Mouse (Mus musculus): Measurements from ENCODE around the gene Casz1. TPM values are rescaled to one million over a fixed set of nuclear protein-coding genes. Genes with fewer than 3 reads are reported as not detected.

Gene Casz1
- total RNA-seq (2021) = 1 to 10 TPM; 2.4 to 5.7 TPM
- long read RNA-seq, experiment 1, partial matches to known transcripts = 0 of 1 reads
- long read RNA-seq, experiment 1, other reads (novel, unspliced or antisense) = 1 of 1 reads
- long read RNA-seq, experiment 2 = 0 reads

DNA sequence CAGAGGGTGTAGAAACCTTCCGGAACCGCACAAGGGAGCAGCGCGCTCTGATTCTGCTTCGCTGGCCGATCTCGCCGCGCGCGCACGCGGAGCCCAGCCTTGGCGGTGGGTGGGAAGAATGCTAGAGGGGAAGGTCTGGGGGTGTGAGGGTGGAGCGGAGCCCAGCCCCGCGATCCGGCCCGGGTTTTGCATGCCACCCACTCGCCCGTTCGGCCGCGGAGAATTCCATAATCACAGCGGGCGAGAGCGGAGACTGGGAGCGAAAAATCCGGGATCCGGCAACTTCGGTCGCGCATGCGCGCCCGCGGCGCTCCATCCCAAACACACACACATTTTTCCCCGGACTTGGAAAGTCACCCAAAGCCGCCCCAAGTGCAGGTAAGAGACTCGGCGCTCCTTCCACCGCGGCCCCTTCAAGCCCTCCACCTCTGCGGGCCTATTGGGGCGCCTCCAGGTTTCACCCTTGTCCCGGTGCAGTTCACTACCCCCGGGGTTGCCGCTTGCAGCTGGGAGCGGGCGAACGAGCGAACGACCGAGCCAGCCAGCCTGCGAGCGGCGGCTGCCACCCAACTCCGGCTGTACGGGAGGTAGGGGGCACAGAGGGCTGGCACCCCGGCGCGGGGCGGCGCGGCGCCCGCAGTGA, at the start of gene Casz1:
Gene Casz1 (plus strand): TSS at position 293 of the 643 bp plus-strand sequence.
- peak; percentile 92 to 94 for DNase-seq

DNA sequence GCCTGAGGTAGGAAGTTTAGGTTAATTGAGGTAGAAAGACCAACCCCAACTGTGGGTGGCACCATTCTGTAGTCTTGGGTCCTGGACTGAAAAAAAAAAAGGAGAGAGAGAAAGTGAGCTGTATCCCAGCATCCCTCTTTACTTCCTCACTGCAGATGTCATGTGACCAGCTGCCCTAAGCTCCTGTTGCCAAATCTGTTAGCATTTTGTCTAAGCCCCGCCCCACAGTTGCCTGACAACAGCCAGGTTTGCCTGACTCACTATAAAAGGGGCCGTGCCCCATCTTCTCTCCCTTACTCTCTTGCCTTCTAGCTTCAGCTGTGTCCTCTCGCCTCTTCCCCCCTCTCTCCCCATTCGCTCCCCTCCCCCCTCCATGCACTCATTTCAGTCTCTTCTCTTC, 45.4 kb upstream of the Casz1 start:
- peak; percentile 30 for DNase-seq

DNA sequence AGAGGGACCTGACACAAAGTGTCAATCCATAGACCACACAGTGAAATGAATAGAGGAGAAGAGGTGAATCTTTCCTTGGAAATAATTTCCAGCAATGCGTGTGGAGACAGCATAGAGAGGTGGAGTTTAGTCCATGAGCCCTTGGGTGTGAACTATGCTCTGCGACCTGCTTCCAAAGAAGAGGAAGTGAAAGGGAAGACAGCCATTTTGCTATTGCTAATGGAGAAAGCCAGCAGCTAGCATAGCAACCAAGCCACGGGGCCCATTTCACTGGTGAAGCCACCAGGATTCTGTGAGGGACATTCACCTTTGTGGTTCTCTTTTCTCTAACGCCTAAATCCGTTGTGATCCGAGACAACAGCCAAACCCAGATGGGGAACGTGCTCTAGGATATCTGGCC, 44.1 kb upstream of the Casz1 start:
- DNase-seq = no peak

DNA sequence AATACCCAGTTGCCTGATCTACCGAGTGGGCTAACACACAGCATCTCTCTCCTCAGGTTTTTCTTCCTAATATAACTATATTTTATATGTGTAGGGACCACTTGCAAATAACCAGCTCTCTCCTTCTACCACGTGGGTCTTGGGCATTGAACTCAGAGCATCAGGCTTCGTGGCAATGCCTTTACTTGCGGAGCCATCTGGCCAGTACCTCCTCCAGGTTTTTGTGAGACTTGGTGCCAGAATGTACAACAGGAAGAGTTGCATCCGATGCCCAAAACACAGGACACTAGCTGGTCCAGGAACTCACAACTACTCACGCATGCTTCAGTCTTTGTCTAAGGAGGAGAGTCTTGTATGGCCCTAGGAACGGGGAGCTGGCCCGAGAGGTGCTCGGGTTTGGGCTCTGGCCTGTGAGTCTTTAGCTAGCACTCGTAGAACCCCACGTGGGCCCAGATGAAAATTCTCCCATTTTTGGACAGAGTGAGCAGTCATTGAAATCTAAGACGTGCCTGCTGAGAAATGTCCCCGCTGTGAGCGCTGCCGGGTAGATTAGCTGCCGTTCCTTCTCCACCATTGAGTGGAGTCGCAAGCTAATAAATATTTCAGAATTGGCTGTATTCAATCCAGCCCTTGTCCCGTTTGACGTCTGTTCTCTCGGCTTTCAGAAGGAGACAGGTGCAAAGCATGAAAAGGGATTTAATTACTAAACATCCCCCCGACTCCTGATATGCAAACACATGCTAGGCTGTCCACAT, 38.0 kb upstream of the Casz1 start:
- no peak for DNase-seq

DNA sequence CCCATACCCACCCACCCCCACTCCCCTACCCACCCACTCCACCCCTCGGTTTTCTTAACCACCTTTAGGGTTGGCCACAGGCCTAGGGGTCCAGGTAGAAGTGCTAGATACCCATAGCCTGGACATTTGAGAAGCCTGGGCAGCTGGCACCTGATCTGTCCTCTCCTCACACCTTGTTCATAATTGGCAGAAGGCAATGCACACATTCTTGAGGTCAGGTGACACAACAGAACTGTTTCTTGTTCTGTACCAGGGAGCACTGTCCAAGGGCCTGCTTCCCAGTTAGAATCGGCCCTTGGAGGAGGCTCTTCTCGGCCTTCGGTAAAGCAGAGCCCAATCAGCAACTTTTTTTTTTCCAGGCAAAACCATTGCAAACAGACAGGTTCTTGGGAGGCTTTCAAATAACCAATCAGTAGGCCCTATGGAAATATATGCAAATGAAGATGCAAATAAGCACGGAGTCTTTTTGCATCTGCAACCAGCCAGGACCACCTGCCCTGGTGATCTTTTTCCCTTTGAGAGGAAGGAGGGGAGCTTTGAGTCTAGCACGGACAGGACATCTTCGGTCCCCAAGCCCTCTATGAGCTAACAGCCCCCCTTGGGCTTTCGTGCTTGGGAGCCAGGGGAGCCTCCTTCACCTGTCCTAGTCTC, 36.4 kb upstream of the Casz1 start:
- no peak for DNase-seq

DNA sequence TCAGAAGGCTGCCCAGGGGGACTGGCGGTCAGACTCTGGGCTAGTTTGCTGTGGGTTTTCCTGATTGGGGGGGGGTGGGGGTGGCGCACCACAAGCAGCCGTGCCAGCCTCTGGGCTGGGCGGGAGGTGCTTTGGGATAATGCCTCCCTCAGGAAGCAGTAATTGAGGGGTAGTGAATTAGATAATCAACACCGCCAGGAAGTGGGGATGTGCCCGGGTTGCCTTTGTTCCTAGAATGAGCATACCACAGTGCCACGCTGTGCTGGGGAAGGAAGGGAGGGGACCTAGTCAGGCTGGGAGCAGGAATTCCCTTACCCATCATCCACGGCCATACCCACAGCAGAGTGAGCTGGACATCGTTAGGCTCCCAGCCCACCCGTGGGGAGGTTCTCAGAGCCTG, 35.6 kb upstream of the Casz1 start:
- DNase-seq = no peak

DNA sequence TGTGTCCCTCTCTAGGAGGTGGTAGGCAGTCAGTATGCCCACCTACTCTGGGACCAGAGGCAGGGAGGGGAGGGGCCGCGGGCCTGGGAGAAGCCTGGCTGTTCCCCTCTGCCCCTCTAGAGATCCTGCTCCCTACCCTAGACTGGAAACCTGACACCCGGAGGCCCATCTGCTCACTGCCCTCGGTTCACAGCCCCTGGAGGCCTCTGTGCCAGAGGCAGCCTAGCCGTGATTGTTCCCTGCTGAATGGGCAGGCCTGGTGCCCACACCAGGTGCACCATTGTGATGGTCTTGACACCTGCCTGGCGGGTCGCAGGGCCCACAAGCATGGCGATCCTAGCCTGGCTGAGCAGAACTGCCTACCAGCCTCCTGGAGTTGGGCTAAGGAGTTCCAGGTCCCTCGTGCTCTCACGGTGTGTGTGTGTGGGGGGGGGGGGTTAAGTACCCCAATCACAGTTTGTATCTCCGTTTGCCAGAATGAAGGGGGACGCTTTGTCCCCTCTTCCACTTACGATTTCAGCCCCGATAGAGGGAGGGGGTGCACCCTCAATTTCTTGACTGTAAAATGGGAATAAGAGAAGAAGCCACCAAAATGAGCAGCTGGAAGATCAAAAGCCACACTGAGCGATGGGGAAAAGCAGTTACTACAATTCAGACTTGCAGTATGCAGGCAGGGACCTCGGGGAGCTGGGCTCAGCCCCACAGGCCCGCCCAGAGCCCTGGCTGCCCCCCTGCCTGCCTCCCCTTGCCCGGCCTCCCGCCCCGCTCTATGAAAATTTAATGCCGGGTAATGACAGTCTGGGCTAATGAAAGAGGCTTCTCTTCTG, 33.4 kb upstream of the Casz1 start:
- DNase-seq = no peak

DNA sequence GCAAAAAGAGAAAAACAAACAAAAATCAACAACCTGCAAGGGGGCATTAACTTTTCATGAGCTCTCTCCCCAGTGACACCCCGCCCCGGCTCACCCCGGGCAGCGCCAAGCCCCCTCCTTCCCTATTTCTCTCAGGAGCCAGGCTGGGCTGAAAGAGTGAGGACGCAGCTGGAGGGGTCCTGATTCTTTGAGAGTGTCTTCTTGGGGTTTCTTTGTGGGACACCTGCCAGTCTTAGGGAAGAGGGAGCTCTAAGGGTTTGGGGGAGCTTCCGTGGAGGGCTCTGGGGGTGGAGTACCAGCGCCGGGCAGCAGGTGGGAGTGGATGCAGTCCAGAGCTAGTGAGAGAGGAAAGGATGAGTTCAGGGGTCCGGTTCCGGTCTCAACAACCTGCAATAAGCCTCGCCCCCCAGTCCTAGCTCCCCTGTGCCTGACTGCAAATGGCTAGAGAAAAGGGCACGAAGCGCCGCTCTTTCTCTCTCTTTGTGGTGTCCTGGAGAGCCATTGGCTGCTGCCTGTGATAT, 32.8 kb upstream of the Casz1 start:
- no peak for DNase-seq

DNA sequence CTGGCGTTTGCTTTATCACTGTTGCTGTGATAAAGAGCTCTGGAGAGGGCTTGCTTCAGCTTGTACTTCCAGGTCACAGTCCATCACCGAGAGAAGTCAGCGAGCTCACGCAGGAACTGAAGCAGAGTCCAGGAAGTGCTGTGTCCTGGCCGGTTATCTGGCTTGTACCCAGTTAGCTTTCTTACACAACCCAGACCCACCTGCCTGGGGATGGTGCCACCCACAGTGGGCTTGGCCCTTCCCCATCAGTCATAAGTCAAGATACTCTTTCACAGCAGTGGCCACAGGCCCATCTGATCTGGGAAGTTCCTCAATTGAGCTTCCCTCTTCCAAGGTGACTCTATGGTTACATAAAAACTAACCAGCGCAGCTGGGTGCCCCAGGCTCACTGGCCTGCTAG, 31.6 kb upstream of the Casz1 start:
- no peak for DNase-seq

DNA sequence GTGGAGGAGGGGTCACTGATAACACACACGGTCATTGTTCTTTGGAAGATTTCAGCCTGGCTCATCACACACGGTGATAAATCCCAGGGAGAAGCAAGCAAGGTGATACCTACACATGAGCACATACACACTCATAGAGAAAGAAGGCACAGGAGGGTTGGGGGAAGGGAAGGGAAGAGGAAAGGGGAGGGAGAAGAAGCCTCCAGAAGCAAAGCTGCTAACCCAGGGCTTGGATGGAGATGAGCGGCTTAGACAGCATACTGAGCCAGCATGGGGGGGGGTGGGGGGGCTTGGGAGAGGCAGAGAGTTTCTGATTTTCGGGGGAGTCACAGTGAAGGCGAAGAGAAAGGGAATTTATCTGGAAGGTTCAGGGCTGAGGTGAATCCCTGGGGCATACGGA, 30.2 kb upstream of the Casz1 start:
- no peak for DNase-seq

DNA sequence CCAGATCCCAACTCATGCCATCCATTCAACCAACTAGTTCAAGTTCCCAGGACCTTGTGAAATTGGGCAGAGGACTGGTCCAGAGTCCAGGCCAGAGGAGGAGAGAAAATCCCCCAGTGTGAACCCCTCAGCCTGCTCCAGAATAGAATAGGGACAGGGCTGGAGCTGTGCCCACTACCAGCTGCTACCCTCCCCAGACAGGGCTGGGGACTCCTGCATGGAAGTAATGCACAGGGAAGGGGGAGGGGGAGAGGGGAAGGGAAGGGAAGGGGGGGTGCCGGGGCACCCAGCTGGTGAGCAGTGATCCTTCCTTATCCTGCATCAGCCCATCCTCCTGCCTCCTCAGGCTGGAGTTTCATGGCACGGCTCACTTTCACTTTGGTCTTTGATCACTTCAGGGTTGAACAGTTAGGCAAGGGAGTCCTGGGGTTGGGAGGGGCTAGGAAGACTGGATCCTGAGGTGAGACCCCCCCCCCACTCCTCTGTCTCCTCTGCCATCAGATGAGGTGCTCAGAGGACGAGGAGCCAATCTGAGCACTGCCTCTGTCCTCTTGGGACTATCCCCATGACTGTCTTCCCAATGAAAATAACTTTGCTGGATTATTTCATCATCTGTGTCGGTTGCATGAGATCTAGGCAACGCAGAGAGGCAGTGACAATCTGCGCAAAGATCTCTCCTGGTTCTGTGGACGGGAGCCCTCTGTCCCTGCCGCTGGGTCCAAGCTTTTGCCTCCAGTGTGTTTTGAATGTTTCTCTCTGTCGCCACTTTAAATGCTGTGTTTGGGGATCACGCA, 28.6 kb upstream of the Casz1 start:
- no peak for DNase-seq

DNA sequence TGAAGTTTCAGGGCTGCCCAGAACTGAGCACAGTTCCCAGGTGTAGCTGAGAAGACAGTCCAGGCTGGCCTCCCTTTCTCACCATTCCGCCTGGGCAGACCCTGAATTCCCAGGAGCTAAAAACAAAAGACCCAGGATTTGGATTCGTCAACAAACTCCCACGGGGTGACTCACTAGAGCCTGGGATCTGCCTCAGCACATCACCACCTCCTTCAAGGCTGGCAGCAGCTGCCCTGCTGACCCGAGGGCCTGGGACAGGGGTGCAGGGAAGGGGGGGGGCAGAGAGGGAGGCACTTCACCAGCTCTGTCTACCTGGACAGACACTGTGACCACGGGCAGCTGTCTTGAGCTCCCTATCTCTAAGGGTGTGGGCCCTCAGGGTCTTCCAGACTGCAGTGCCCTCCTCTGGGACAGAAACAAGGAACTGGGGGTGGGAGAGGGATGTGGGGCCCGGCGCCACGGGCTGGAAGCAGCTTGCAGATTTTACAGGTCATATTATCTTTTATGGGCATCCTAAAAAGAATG, 24.1 kb upstream of the Casz1 start:
- DNase-seq = peak in 1 of 2 experiments; percentile 13

DNA sequence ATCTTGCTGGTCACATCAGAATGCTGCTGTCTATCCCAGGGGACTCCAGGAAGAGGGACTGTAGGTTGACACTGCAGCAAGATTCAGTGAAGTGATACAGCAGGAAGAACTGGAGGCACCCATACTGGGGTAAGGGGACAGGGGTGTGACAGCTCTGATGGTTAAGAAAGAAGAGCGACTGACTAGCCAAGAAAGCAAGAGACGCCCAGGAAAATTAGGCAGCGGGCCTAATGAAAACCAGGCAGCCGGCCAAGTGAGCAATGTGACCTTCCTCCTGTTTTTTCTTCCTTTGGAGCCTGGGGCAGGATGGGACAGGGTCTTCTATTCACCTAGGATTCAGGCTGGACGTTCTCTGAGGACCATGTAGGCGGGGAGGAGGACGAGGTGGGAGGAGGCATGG, 22.7 kb upstream of the Casz1 start:
- peak; percentile 48 to 52 for DNase-seq

DNA sequence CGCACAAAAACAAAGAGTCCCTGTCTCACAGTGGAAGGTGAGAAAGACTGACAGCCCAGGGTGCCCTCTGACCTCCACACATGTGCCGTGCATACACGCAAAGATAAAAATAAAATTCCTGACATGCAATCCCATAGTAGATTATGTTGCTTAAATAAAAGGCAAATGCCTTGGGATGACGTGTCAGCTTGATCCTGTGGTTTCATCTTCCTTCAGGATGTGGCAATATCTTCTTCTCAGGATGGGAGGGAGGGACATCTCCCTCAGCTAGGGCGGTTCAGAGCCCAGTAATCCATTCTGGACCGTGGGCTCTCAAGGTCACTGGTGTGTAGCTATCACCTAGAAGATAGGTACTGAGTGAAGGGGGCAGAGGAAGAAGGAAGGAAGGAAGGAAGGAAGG, 21.3 kb upstream of the Casz1 start:
- no peak for DNase-seq

DNA sequence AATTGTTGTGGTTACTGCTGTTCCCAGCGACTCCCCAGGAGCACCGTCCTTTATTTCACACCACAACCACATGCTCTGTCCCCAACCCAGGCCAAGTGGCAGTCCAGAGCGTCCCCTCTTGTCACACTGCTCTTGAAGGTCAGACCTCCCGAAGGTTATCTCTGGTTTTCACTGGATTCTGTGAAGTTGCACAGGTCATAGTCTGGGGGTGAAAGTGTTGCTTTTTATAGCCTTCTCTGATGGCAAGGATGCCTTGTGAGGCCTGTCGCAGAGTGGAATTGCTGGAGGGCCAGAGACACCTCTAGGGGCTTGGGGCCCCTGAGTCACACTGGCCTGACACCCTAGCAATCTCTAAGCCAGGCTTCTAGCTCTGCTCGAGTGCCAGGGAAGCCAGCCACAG, 20.5 kb upstream of the Casz1 start:
- DNase-seq = no peak

DNA sequence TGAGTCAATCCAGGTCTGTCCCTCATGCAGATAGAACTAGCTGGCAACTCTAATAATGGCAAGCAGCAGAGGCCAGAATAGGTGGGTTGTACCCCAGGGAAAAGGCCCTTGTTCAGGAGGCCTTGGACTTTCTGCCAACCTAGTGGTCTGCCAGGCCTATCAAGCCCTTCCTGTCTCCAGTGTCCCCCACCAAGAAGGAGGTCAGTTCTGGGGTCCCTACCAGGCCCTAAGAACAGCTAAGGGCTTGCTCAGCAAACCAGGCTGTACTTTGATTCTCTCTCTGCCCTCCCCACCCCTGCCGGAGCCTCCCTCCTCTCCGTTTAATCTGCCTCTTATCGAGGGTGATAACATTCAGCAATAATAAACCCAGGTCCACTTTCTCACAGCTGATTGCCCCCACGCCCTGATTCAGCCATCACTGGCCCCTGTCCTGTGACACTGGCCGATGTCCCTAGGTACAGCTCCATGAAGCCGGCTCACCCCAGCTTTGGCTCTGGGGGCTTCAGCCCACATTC, 19.1 kb upstream of the Casz1 start:
- no peak for DNase-seq

DNA sequence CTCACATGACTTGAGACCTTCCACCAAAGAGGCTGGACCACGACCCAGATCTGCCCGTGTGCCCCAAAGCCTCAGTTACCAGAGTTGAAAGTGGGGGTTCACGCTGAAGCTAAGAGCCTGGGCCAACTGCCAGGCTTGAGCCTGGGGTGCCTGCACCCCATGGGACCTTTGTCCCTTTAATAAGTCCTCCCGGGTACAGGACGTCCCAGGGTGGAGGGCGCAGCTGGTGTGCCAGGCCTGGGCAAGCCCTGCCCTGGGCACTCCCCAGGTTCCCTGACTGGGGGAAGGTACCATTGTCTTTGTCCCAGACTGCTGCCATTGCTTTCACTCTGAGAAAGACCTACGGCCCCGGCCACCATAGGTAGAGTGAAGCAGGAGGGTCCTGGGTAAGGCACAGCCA, 18.2 kb upstream of the Casz1 start:
- DNase-seq = no peak

DNA sequence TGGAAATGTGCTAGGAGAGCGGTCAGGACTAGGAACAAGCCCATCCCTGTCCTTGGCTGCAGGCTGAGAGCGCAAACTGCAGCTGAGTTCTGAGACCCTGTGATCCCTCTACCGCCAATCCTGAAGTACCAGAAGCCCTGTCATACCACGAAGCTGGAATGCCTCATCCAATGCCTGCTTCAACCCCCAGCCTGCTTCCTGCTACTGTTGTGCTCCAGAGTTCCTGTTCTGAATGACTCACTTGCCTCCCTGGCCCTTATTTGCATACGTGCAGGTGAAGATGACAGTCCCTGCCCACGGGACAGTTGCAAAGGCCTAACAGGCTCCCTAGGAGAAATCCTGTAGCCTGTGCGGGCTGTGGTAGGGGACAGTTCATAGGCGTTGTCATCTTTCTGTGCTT, 13.3 kb upstream of the Casz1 start:
- no peak for DNase-seq

DNA sequence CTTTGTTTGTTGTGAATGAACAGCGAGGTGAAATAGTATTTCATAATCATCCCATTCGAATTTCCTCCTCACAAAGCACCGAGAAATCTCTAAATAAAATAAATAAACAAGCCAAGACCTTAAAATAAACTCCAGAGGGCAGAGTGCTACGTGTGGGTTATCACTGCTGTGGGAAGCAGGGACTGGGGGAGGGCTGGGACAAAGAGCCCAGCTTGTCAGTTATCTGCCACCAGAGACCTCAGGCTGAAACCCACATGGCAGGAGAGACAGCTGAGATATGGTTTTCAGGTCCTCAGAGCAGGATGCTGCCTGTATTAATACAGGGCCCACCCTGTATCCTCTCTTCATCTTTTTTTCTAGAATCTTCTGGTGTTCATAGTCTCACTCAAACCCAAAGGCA, 9.2 kb upstream of the Casz1 start:
- DNase-seq = no peak

DNA sequence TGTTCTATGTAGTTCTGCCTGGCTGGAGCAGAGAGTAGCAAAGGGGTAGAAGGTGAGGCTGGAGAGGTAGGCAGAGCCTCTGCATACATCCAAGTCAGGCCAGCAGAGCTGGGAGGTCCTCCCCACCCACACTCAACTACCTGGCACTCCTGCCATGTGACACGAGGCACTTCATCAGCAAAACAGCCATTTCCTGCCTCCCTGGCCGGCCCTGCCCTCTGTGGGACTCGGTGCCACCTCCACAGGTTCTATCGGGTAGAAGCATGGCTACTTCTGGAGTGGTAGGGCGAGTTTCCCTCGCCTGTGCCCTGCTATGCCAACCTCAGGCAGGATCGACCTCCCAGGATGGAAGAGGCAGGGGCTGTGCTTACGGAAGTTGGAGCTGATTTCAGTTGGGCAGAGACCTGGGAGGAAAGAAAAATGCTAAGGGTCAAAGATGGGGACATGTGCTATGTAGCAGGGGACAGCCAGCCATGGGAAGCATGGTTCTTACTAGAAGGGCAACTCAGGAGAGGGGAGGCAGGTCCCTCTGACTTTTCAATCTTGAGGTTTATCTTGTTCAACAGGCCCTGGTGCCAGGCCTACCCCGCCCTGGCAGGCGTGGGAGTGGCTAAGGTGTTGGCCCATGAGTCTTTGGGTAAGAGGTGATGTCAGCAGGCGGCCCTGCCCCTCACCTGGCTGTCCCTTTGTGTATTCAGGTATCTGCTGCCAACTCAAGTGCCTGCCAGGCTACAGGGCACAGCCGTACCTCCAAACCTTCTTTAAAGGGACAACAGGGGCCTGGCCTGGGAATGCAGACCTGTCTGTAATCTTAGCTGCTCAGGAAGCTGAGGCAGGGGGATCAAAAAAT, 6.5 kb upstream of the Casz1 start:
- no peak for DNase-seq

Measured in adrenal gland, postnatal 36 days (tissue).